Mouse (Mus musculus) small intestine, adult 2 months (tissue): ENCODE measurements around the gene Mtor.

Source experiments
- CTCF ChIP-seq: fragments of 200-500 bp; IDR thresholded peaks from 2 replicates; pipeline ENCODE4 v1.5.1; 2012; ENCODE audit warnings: low read depth, mild to moderate bottlenecking, control low read depth, inconsistent platforms, low read length, moderate library complexity, mixed read lengths; ENCODE audit not compliant: insufficient replicate concordance, insufficient read length; ENCODE audit errors: extremely low read depth
- POLR2A ChIP-seq: fragments of 200-500 bp; IDR thresholded peaks from 2 replicates; pipeline ENCODE4 v1.6.1; 2012; ENCODE audit warnings: low read depth, mild to moderate bottlenecking, control low read depth, inconsistent platforms, low read length, moderate library complexity

GRCm38 (mm10) chr4:148590421-148591170 is 142.2 kb downstream of the Mtor start:
- no peak for TF ChIP-seq POLR2A
- no peak for TF ChIP-seq CTCF
